19 mouse cellular contexts compared by ENCODE assay signal in genomic region chr7:114420918-114421317, GRCm38 (mm10). TPM values are rescaled to one million over a fixed set of nuclear protein-coding genes. Genes with fewer than 3 reads are reported as not detected.
A peak's percentile ranks its signal among the peaks of the same experiment; 100 is the strongest.
DNase-seq lines count a peak whose midpoint lies in the region; ATAC-seq lines count a peak whose summit lies in the region.
"Had no signal": no experiment of that assay in that cellular context is flagged by ENCODE, and none has a peak within 500 bp of the region (broad histone marks: within the 10 kb centered on the region; RNA-seq: fewer than 3 reads in every experiment).

No protein-coding gene starts in this region.

- intact Hi-C loops in heart, postnatal 10 days (cut with DNase I): no loop called here

- H3K9ac ChIP-seq in midbrain, embryonic 14.5 days (replicated peaks; ENCODE audit: low read length): no peak overlapping the region
- H3K9ac ChIP-seq in midbrain, embryonic 13.5 days (replicated peaks): no peak overlapping the region
- H3K9ac ChIP-seq: embryonic facial prominence, embryonic 12.5 days; heart, embryonic 15.5 days; hindbrain, embryonic 15.5 days had no signal

- peak; percentile 44 for DNase-seq in cerebellum, adult 9-10 months
- DNase-seq in cerebellum, postnatal 4 days (ENCODE audit: low spot score in 2 of 2): no peak
- DNase-seq in heart, adult 11 months: peak; percentile 71
- no peak for DNase-seq in heart, postnatal 10 days
- peak; percentile 11 for DNase-seq in midbrain, embryonic 14.5 days
- no peak for DNase-seq in retina, postnatal 1 day
- DNase-seq: adrenal gland, postnatal 14 days; gastrocnemius, postnatal 10 days; heart, adult 2 months; kidney, adult 8-10 months had no signal

- H3K4me1 ChIP-seq in midbrain, embryonic 14.5 days (ENCODE audit: control insufficient read depth, insufficient read depth, low read length): peaks cover 16% of the 10 kb centered on the region
- peaks cover 20% of the 10 kb centered on the region for H3K4me1 ChIP-seq in midbrain, embryonic 13.5 days (replicated peaks)

- no peaks in the 10 kb centered on the region for H3K9me3 ChIP-seq in midbrain, embryonic 14.5 days (ENCODE audit: control insufficient read depth, low read length)
- no peaks in the 10 kb centered on the region for H3K9me3 ChIP-seq in midbrain, embryonic 13.5 days
- H3K9me3 ChIP-seq: embryonic facial prominence, embryonic 12.5 days; heart, embryonic 15.5 days; hindbrain, embryonic 10.5 days; hindbrain, embryonic 15.5 days had no signal

- no peak overlapping the region for H3K4me2 ChIP-seq in midbrain, embryonic 14.5 days (ENCODE audit: low read length)
- H3K4me2 ChIP-seq in midbrain, embryonic 13.5 days (replicated peaks): no peak overlapping the region
- H3K4me2 ChIP-seq: embryonic facial prominence, embryonic 12.5 days; heart, embryonic 11.5 days; heart, embryonic 15.5 days; hindbrain, embryonic 15.5 days had no signal

- no peak overlapping the region for H3K27ac ChIP-seq in midbrain, embryonic 14.5 days (replicated peaks; ENCODE audit: low read depth, low read length)
- no peak overlapping the region for H3K27ac ChIP-seq in midbrain, embryonic 13.5 days
- H3K27ac ChIP-seq: embryonic facial prominence, embryonic 12.5 days; heart, adult 2 months; heart, embryonic 15.5 days; hindbrain, embryonic 10.5 days; hindbrain, embryonic 15.5 days had no signal

- no peak overlapping the region for H3K4me3 ChIP-seq in midbrain, embryonic 14.5 days (replicated peaks; ENCODE audit: low read depth, low read length)
- no peak overlapping the region for H3K4me3 ChIP-seq in midbrain, embryonic 13.5 days (replicated peaks)
- H3K4me3 ChIP-seq: embryonic facial prominence, embryonic 12.5 days; heart, adult 2 months; heart, embryonic 15.5 days; hindbrain, embryonic 10.5 days; hindbrain, embryonic 15.5 days had no signal

- H3K27me3 ChIP-seq in midbrain, embryonic 14.5 days (ENCODE audit: control insufficient read depth, insufficient read depth, low read length): no peaks in the 10 kb centered on the region
- H3K27me3 ChIP-seq in midbrain, embryonic 13.5 days: no peaks in the 10 kb centered on the region
- H3K27me3 ChIP-seq: embryonic facial prominence, embryonic 12.5 days; heart, embryonic 15.5 days; hindbrain, embryonic 15.5 days had no signal

- 47% methylated on average over 4 of the region's 4 CpGs for WGBS in midbrain, embryonic 14.5 days
- 51% methylated on average over 4 of the region's 4 CpGs for WGBS in midbrain, embryonic 13.5 days

- no peaks in the 10 kb centered on the region for H3K36me3 ChIP-seq in midbrain, embryonic 14.5 days (ENCODE audit: control insufficient read depth, insufficient read depth, low read length)
- no peaks in the 10 kb centered on the region for H3K36me3 ChIP-seq in midbrain, embryonic 13.5 days
- H3K36me3 ChIP-seq: embryonic facial prominence, embryonic 12.5 days; heart, embryonic 15.5 days; hindbrain, embryonic 10.5 days; hindbrain, embryonic 15.5 days had no signal

- no peak for ATAC-seq in midbrain, embryonic 14.5 days (ENCODE audit: low FRiP score, low TSS enrichment)
- ATAC-seq in midbrain, embryonic 13.5 days: no peak
- ATAC-seq: forebrain, embryonic 16.5 days; inflammation-experienced regulatory T-cells, adult 6 months; intestine, postnatal 0 days had no signal

RNA-seq across cellular contexts. Expression of gene Pde3b, which starts 5.8 kb away (rescaled TPM):
- 10 to 100 TPM in 1 of 2 experiments, 1 to 10 TPM in 1; 9.1 to 13.9 TPM for total RNA-seq in heart, postnatal 10 days (2021)
- polyA plus RNA-seq in midbrain, embryonic 14.5 days (2014; fragmentation: Nextera tagmentation; extraction: Ambion mirVana): 6.5 and 6.9 TPM in 2 replicates
- polyA plus RNA-seq in midbrain, embryonic 13.5 days (2015; fragmentation: Nextera tagmentation; extraction: Ambion mirVana): 4.3 and 4.9 TPM in 2 replicates

Comparison
In these comparisons a context has a peak if more than half of its experiments do, and no peak if none do; other contexts are left out.
1. DNase-seq: peak in cerebellum, adult 9-10 months (single experiment), heart, adult 11 months (single experiment) and midbrain, embryonic 14.5 days (single experiment); none in cerebellum, postnatal 4 days (0 of 2), heart, postnatal 10 days (0 of 2) and retina, postnatal 1 day (single experiment).